Comparison of ENCODE assay signal across 19 mouse cellular contexts in the genomic region with DNA sequence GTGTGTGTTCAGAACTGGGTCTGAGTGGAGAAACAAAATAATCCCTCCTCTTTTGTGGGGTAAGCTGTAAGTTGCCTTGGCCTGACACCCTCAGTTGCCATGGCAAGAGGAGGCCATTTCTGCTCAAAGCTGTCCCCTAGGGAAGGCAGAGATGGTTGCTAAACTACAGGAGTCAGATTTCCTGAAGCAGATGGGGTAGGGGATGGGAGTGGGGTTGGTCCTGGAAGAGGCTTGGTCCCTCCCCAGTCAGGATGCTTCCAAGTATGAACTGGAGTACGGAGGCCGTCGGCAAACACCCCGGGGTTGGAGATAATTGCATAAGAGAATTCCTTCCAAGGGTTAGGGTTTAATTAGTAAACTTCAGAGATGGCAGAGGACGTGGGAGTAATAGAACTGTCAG. TPM values are rescaled to one million over a fixed set of nuclear protein-coding genes. Genes with fewer than 3 reads are reported as not detected.
DNase-seq lines count a peak whose midpoint lies in the region; ATAC-seq lines count a peak whose summit lies in the region.
"Had no signal": no experiment of that assay in that cellular context is flagged by ENCODE, and none has a peak within 500 bp of the region (broad histone marks: within the 10 kb centered on the region; RNA-seq: fewer than 3 reads in every experiment).

No protein-coding gene starts in this region.

- H3K4me2 ChIP-seq in hindbrain, embryonic 12.5 days (replicated peaks) = no peak overlapping the region
- no peak overlapping the region for H3K4me2 ChIP-seq in hindbrain, embryonic 16.5 days (ENCODE audit: low read length)
- H3K4me2 ChIP-seq in midbrain, embryonic 12.5 days (replicated peaks) = no peak overlapping the region
- no peak overlapping the region for H3K4me2 ChIP-seq in midbrain, embryonic 15.5 days
- H3K4me2 ChIP-seq: forebrain, embryonic 15.5 days; heart, embryonic 13.5 days; liver, embryonic 11.5 days had no signal

- H3K27ac ChIP-seq in hindbrain, embryonic 12.5 days = no peak overlapping the region
- H3K27ac ChIP-seq in hindbrain, embryonic 16.5 days (ENCODE audit: low read depth, low read length) = no peak overlapping the region
- no peak overlapping the region for H3K27ac ChIP-seq in midbrain, embryonic 12.5 days (replicated peaks)
- H3K27ac ChIP-seq in midbrain, embryonic 15.5 days = no peak overlapping the region
- H3K27ac ChIP-seq: forebrain, embryonic 15.5 days; heart, embryonic 13.5 days had no signal

- H3K4me1 ChIP-seq in hindbrain, embryonic 12.5 days = peaks cover 39% of the 10 kb centered on the region
- peaks cover 12% of the 10 kb centered on the region for H3K4me1 ChIP-seq in hindbrain, embryonic 16.5 days (ENCODE audit: control insufficient read depth, insufficient read depth, low read depth, low read length)
- peaks cover 45% of the 10 kb centered on the region for H3K4me1 ChIP-seq in midbrain, embryonic 12.5 days
- H3K4me1 ChIP-seq in midbrain, embryonic 15.5 days = peaks cover 25% of the 10 kb centered on the region

- H3K9ac ChIP-seq in hindbrain, embryonic 12.5 days = no peak overlapping the region
- H3K9ac ChIP-seq in hindbrain, embryonic 16.5 days (ENCODE audit: low read depth, low read length) = no peak overlapping the region
- no peak overlapping the region for H3K9ac ChIP-seq in midbrain, embryonic 12.5 days (replicated peaks)
- H3K9ac ChIP-seq in midbrain, embryonic 15.5 days = no peak overlapping the region
- H3K9ac ChIP-seq: forebrain, embryonic 15.5 days; heart, embryonic 13.5 days had no signal

- no peaks in the 10 kb centered on the region for H3K9me3 ChIP-seq in hindbrain, embryonic 12.5 days (replicated peaks)
- no peaks in the 10 kb centered on the region for H3K9me3 ChIP-seq in hindbrain, embryonic 16.5 days (ENCODE audit: control insufficient read depth, low read length)
- H3K9me3 ChIP-seq in midbrain, embryonic 12.5 days = no peaks in the 10 kb centered on the region
- H3K9me3 ChIP-seq in midbrain, embryonic 15.5 days = no peaks in the 10 kb centered on the region
- H3K9me3 ChIP-seq: forebrain, embryonic 15.5 days; heart, embryonic 13.5 days had no signal

- ATAC-seq in hindbrain, embryonic 12.5 days (ENCODE audit: low FRiP score) = 0 out of 2 replicates have a peak, but pooled peaks have one; percentile 23
- no peak for ATAC-seq in hindbrain, embryonic 16.5 days
- 0 out of 2 replicates have a peak, but pooled peaks have one; percentile 16 for ATAC-seq in midbrain, embryonic 12.5 days (ENCODE audit: low FRiP score, low read depth)
- no peak for ATAC-seq in midbrain, embryonic 15.5 days (replicated peaks)
- ATAC-seq: forebrain, embryonic 15.5 days had no signal

- 63% methylated on average over 5 of the region's 5 CpGs for WGBS in hindbrain, embryonic 12.5 days
- 53% methylated on average over 5 of the region's 5 CpGs for WGBS in hindbrain, embryonic 16.5 days
- 73% methylated on average over 5 of the region's 5 CpGs for WGBS in midbrain, embryonic 12.5 days
- WGBS in midbrain, embryonic 15.5 days = 57% methylated on average over 5 of the region's 5 CpGs

- H3K27me3 ChIP-seq in hindbrain, embryonic 12.5 days = no peaks in the 10 kb centered on the region
- H3K27me3 ChIP-seq in hindbrain, embryonic 16.5 days (replicated peaks; ENCODE audit: control insufficient read depth, insufficient read depth, low read length) = no peaks in the 10 kb centered on the region
- peaks cover 14% of the 10 kb centered on the region for H3K27me3 ChIP-seq in midbrain, embryonic 12.5 days
- no peaks in the 10 kb centered on the region for H3K27me3 ChIP-seq in midbrain, embryonic 15.5 days (replicated peaks)
- H3K27me3 ChIP-seq: forebrain, embryonic 15.5 days; heart, embryonic 13.5 days had no signal

- H3K36me3 ChIP-seq in hindbrain, embryonic 12.5 days = no peaks in the 10 kb centered on the region
- H3K36me3 ChIP-seq in hindbrain, embryonic 16.5 days (ENCODE audit: control insufficient read depth, insufficient read depth, low read length) = no peaks in the 10 kb centered on the region
- no peaks in the 10 kb centered on the region for H3K36me3 ChIP-seq in midbrain, embryonic 12.5 days
- no peaks in the 10 kb centered on the region for H3K36me3 ChIP-seq in midbrain, embryonic 15.5 days (replicated peaks)
- H3K36me3 ChIP-seq: forebrain, embryonic 15.5 days; heart, embryonic 13.5 days had no signal

- DNase-seq in embryo, embryonic 10 days (ENCODE audit: low spot score) = peak; percentile 27
- no peak for DNase-seq in embryo, embryonic 9.5 days (ENCODE audit: extremely low spot score)
- peak; percentile 40 for DNase-seq in lung, postnatal 10 days
- DNase-seq in layer of hippocampus, postnatal 10 days (ENCODE audit: low spot score in 2 of 2) = no peak
- DNase-seq: cerebellum, postnatal 36 days; gastrocnemius, postnatal 10 days; heart, postnatal 4 days; kidney, adult 11 months; kidney, postnatal 4 days; right cerebral cortex, postnatal 14 days; thymus, postnatal 36 days had no signal

- H3K4me3 ChIP-seq in hindbrain, embryonic 12.5 days = no peak overlapping the region
- no peak overlapping the region for H3K4me3 ChIP-seq in hindbrain, embryonic 16.5 days (ENCODE audit: low read length)
- H3K4me3 ChIP-seq in midbrain, embryonic 12.5 days = no peak overlapping the region
- H3K4me3 ChIP-seq in midbrain, embryonic 15.5 days = no peak overlapping the region
- H3K4me3 ChIP-seq: forebrain, embryonic 15.5 days; heart, embryonic 13.5 days; myocyte had no signal

RNA-seq across cellular contexts. Expression of gene Npffr1, which starts 23.2 kb away (rescaled TPM):
- polyA plus RNA-seq in hindbrain, embryonic 12.5 days (2016; fragmentation: Nextera tagmentation; extraction: Ambion mirVana) = 0.25 TPM in 2 replicates
- polyA plus RNA-seq in hindbrain, embryonic 16.5 days (2015; fragmentation: Nextera tagmentation; extraction: Ambion mirVana) = 0.97 and 1.5 TPM in 2 replicates
- 0.17 and 0.18 TPM in 2 replicates for polyA plus RNA-seq in midbrain, embryonic 12.5 days (2016; fragmentation: Nextera tagmentation; extraction: Ambion mirVana)
- 2.3 and 2.4 TPM in 2 replicates for polyA plus RNA-seq in midbrain, embryonic 15.5 days (2015; fragmentation: Nextera tagmentation; extraction: Ambion mirVana)
- total RNA-seq in layer of hippocampus, postnatal 10 days (2021) = 1 to 10 TPM; 4.1 to 4.5 TPM
- polyA plus RNA-seq: liver, embryonic 11.5 days had no signal

Comparison
In these comparisons a context has a peak if more than half of its experiments do, and no peak if none do; other contexts are left out.
1. DNase-seq: peak in embryo, embryonic 10 days (single experiment) and lung, postnatal 10 days (single experiment); none in embryo, embryonic 9.5 days (single experiment) and layer of hippocampus, postnatal 10 days (0 of 2).
2. ATAC-seq: peak in hindbrain, embryonic 12.5 days (single experiment) and midbrain, embryonic 12.5 days (single experiment); none in hindbrain, embryonic 16.5 days (single experiment) and midbrain, embryonic 15.5 days (single experiment).